Mouse (Mus musculus): ENCODE data around the gene Shld1. TPM values are rescaled to one million over a fixed set of nuclear protein-coding genes. Genes with fewer than 3 reads are reported as not detected.

The Shld1 gene
- total RNA-seq, 2 experiments from 2014 or later = 4.2 to 4.6 TPM

DNA sequence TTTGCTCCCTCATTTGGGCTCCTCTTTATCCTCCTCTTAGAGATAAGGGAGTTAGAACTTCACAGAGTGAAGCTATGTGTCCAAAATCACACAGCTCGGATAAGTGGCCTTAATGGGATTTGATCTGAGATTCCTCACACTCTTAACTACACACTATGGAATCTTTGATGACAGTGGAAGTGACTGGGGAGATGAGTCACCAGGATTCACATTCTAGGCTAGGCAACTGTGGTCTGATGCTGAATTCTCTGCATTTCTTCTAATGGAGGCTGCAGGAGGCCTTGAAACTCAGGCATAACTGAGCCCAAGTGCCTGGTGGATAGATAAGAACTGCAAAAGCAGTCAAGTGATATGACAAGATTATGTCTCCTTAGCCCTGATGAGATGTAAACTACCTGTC, 84.1 kb downstream of the Shld1 start:
- intact Hi-C loops (cut with DNase I) = no loop called here
- DNase-seq = no peak

- no peak for DNase-seq
- intact Hi-C loops (cut with DNase I) = no loop called here
These were observed 94.2 kb downstream of the Shld1 start, which contains the start of gene Chgb for GRCm38 (mm10) chr2:132780978-132781377. Gene Chgb, plus strand, starts transcription at chr2:132781278.

GRCm38 (mm10) chr2:132781439-132782068, 94.8 kb downstream of the Shld1 start:
- intact Hi-C loops (cut with DNase I) = no loop called here
- DNase-seq = peak; percentile 68 to 72

GRCm38 (mm10) chr2:132784039-132784438, 97.3 kb downstream of the Shld1 start:
- intact Hi-C loops (cut with DNase I) = no loop called here
- DNase-seq = no peak

- no peak for DNase-seq
- intact Hi-C loops (cut with DNase I) = no loop called here
These were observed 106.9 kb downstream of the Shld1 start for GRCm38 (mm10) chr2:132793441-132794203.

DNA sequence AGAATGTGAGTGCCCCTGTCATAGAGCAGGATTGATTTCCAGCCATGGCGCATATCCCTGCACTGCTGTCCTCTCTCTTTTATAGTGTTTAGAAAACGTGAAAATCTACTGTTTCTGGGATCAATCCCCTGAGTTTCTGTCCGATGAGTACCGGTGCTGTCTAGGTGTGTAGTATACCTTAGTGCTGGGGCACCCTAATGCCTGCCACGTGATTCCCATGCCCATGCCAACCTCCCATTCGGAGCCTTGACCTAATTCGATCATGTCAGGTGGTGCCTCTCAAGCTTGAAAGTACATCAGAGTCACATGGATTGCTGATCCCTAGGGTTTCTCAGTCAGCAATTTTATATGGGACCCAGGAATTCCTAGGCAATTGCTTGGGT, 107.5 kb downstream of the Shld1 start:
- DNase-seq = no peak
- intact Hi-C loops (cut with DNase I) = no loop called here

Other genes starting within 250 kb of the Shld1 start
- gene Gpcpd1, start 99.2 kb upstream of the Shld1 start, total RNA-seq (2021) = 100 to 1,000 TPM; 182 to 223 TPM
- gene Chgb, start 94.3 kb downstream of the Shld1 start, total RNA-seq (2021) = under 1 TPM; 0.10 to 0.18 TPM
- gene Trmt6, start 129.1 kb downstream of the Shld1 start, total RNA-seq (2021) = 1 to 10 TPM; 5.7 to 5.8 TPM
- gene Mcm8, start 129.2 kb downstream of the Shld1 start, total RNA-seq (2021) = 1 to 10 TPM in 1 of 2 experiments, under 1 TPM in 1; 0.77 to 1.2 TPM
- gene Crls1, start 159.7 kb downstream of the Shld1 start, total RNA-seq (2021) = 10 to 100 TPM; 12.5 to 13.3 TPM
- under 1 TPM in 1 of 2 experiments, not detected in 1; 0.08 TPM for gene Lrrn4, start 194.0 kb downstream of the Shld1 start, total RNA-seq (2021)